Mouse (Mus musculus) limb, embryonic 12.5 days (tissue): ENCODE measurements around the gene Syn3. TPM values are rescaled to one million over a fixed set of nuclear protein-coding genes. Genes with fewer than 3 reads are reported as not detected.

ENCODE experiments used
- ATAC-seq: fragments of 200-750 bp; cut with Nextera tagmentation; 2 replicates; pipeline ENCODE4 v1.8.0; 2017; ENCODE audit warnings: low read depth, moderate TSS enrichment; ENCODE audit not compliant: insufficient number of reproducible peaks, insufficient read depth, low FRiP score, low TSS enrichment
- H3K27ac ChIP-seq: fragments of 300-500 bp; sonication (generic); 2 replicates; pipeline ENCODE4 v1.5.1; 2016; ENCODE audit warnings: mild to moderate bottlenecking, moderate library complexity
- H3K27me3 ChIP-seq: fragments of 300-500 bp; sonication (generic); 2 replicates; pipeline ENCODE4 v1.6.1; 2016; ENCODE audit warnings: mild to moderate bottlenecking, moderate library complexity
- H3K36me3 ChIP-seq: fragments of 300-500 bp; sonication (generic); 2 replicates; pipeline ENCODE4 v1.6.1; 2016; ENCODE audit warnings: mild to moderate bottlenecking, moderate library complexity
- H3K4me1 ChIP-seq: fragments of 300-500 bp; sonication (generic); replicated peaks from 2 replicates; pipeline ENCODE4 v1.6.1; 2016
- H3K4me2 ChIP-seq: fragments of 300-500 bp; sonication (generic); 2 replicates; pipeline ENCODE4 v1.6.1; 2016; ENCODE audit warnings: mild to moderate bottlenecking, moderate library complexity
- H3K4me3 ChIP-seq: fragments of 300-500 bp; sonication (generic); replicated peaks from 2 replicates; pipeline ENCODE4 v1.5.1; 2016; ENCODE audit warnings: mild to moderate bottlenecking
- H3K9ac ChIP-seq: fragments of 300-500 bp; sonication (generic); replicated peaks from 2 replicates; pipeline ENCODE4 v1.6.1; 2016; ENCODE audit warnings: mild to moderate bottlenecking, moderate library complexity
- H3K9me3 ChIP-seq: fragments of 300-500 bp; sonication (generic); 2 replicates; pipeline ENCODE4 v1.6.1; 2016; ENCODE audit warnings: mild to moderate bottlenecking, moderate library complexity
- WGBS: fragments of 180-500 bp; shearing (Covaris S2); methylation state at CpG from one replicate; pipeline ENCODE4 v1.1.7; 2016; 5-methylcytosine and 5-hydroxymethylcytosine counted together
- polyA plus RNA-seq: library from polyadenylated mRNA; unstranded; fragments of >200 nt; fragmentation: Nextera tagmentation; extraction: Ambion mirVana; gene quantifications from 2 replicates; pipeline ENCODE4 v1.2.1, GENCODE M21; 2016

Syn3 gene
- polyA plus RNA-seq, 1 experiment from 2014 or later = 4.1 TPM

DNA sequence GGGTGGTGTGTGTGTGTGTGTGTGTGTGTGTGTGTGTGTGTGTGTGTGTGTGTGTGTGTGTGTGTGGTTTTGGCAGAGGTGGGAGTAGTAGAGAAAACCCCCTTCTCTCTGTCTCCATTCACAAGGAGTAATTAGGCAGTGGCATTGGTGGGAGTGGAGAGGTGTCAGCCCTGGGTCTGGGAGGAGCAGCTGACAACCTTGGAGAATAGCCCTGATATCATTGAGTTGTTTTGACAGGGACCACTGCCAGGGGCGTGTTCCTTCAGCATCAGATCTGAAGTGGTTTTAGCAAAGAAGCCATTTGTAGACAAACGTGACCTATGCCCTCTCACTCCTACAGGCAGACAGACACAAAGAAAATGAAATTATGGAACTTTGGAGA, 195.2 kb downstream of the Syn3 start:
- WGBS = 92% methylated on average over 2 of the region's 2 CpGs
- Histone ChIP-seq H3K27me3 (no peaks in the 10 kb centered on the region), H3K4me2 (peak overlapping the region; percentile 85), H3K9ac (no peak overlapping the region; the same call in 1 of the 2 replicates), H3K4me3 (peak overlapping the region; percentile 66), H3K36me3 (peaks cover 28% of the 10 kb centered on the region), H3K9me3 (no peaks in the 10 kb centered on the region), H3K27ac (0 out of 2 replicates have a peak overlapping the region, but pooled peaks have one; percentile 1), H3K4me1 (peaks cover 40% of the 10 kb centered on the region)
- no peak for ATAC-seq

GRCm38 (mm10) chr10:86302761-86303494, 195.8 kb downstream of the Syn3 start:
- Histone ChIP-seq H3K27me3 (no peaks in the 10 kb centered on the region; the same call in 1 of the 2 replicates), H3K27ac (peak overlapping the region; percentile 1; the same call in 1 of the 2 replicates), H3K4me1 (peaks cover 40% of the 10 kb centered on the region), H3K4me2 (peak overlapping the region; percentile 85), H3K36me3 (peaks cover 22% of the 10 kb centered on the region), H3K9me3 (no peaks in the 10 kb centered on the region), H3K9ac (no peak overlapping the region; the same call in 1 of the 2 replicates), H3K4me3 (peak overlapping the region; percentile 66)
- no peak for ATAC-seq
- WGBS = 22% methylated on average over 8 of the region's 8 CpGs

GRCm38 (mm10) chr10:86302318-86302648, 196.4 kb downstream of the Syn3 start:
- Histone ChIP-seq H3K4me1 (peaks cover 40% of the 10 kb centered on the region), H3K27me3 (no peaks in the 10 kb centered on the region; the same call in 1 of the 2 replicates), H3K27ac (peak overlapping the region; percentile 82), H3K36me3 (peaks cover 16% of the 10 kb centered on the region), H3K9me3 (no peaks in the 10 kb centered on the region), H3K4me3 (peak overlapping the region; percentile 66), H3K9ac (peak overlapping the region; percentile 84), H3K4me2 (peak overlapping the region; percentile 85)
- WGBS = 61% methylated on average over 4 of the region's 4 CpGs
- ATAC-seq = no peak

DNA sequence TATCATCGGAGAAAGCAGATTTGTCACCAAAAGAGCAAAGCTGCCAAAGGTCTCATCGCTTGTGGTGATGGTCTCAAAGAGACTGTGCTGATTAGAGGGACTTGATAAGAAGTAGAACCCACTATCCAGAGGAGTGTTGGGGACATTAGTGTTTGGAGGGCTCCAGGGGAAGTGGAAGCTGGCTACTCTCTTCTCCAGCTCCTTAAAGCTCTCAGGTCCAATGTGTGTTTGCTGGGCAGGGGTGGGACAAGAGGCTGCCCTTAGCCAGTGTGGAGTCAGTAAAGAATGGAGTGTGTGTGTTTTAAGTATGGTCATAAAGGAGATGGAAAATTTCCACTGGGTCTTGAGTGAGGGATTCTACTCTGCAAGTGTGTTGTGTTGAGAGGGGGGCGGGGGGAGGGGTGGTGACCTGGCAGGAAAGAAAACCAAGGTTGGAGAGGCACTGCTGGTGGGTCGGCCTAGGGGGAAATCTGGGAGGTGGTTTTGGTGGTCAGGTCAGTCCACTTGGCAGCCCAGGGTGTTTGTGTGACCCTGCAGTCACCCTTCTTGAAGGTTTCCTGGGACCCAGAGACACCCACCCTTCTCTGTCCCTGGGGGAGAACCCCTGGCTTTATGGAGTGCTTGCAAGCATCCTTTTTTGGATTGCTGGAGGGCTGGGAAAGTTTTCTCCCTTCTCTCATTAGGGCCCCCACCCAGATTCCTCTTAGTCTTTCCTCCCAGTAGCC, 196.9 kb downstream of the Syn3 start:
- peaks cover 40% of the 10 kb centered on the region for H3K4me1 ChIP-seq
- H3K9ac ChIP-seq = peak overlapping the region; percentile 84
- 13% methylated on average over 4 of the region's 4 CpGs for WGBS
- peaks cover 10% of the 10 kb centered on the region; the same call in 1 of the 2 replicates for H3K36me3 ChIP-seq
- no peaks in the 10 kb centered on the region for H3K9me3 ChIP-seq
- no peaks in the 10 kb centered on the region; the same call in 1 of the 2 replicates for H3K27me3 ChIP-seq
- H3K4me2 ChIP-seq = peak overlapping the region; percentile 85
- peak overlapping the region; percentile 82 for H3K27ac ChIP-seq
- H3K4me3 ChIP-seq = peak overlapping the region; percentile 66
- ATAC-seq = no peak

DNA sequence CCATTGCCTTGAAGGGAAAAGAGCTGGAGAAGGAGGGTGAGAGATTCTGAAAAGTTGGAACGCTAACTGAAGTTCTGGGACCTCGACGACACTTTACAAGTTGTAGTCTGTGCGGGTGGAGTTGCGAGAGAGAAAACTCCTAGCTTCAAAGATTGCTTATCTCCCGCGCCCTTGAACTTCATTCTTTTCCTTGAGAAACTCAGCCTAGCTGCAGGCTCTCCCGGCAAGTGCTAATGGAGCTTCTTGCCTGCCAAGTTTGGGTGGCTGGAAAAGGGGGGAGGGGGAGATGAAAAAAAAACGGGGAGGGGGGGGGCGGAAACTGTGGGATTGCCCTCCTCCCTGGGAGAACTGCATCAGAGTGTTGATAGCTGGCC, 197.6 kb downstream of the Syn3 start:
- H3K36me3 ChIP-seq = peaks cover 4% of the 10 kb centered on the region; the same call in 1 of the 2 replicates
- H3K27me3 ChIP-seq = no peaks in the 10 kb centered on the region; the same call in 1 of the 2 replicates
- 2% methylated on average over 9 of the region's 10 CpGs for WGBS
- no peaks in the 10 kb centered on the region for H3K9me3 ChIP-seq
- peak overlapping the region; percentile 85 for H3K4me2 ChIP-seq
- peaks cover 45% of the 10 kb centered on the region for H3K4me1 ChIP-seq
- ATAC-seq = no peak
- peak overlapping the region; percentile 82 for H3K27ac ChIP-seq
- H3K4me3 ChIP-seq = peak overlapping the region; percentile 66
- H3K9ac ChIP-seq = peak overlapping the region; percentile 84

- peak; percentile 77 for ATAC-seq
- Histone ChIP-seq H3K36me3 (no peaks in the 10 kb centered on the region; the same call in 1 of the 2 replicates), H3K27ac (peak within 1 kb of the TSS; percentile 82), H3K4me1 (peaks cover 51% of the 10 kb centered on the region), H3K4me2 (peak within 1 kb of the TSS; percentile 85), H3K4me3 (peak within 1 kb of the TSS; percentile 66), H3K27me3 (no peaks in the 10 kb centered on the region; the same call in 1 of the 2 replicates), H3K9me3 (no peaks in the 10 kb centered on the region), H3K9ac (peak within 1 kb of the TSS; percentile 84)
- WGBS = 1% methylated on average over 65 of the region's 65 CpGs
Observed at GRCm38 (mm10) chr10:86300293-86301116, 198.2 kb downstream of the Syn3 start, which contains the start of gene Timp3. Gene Timp3, plus strand, starts transcription at chr10:86300372.

DNA sequence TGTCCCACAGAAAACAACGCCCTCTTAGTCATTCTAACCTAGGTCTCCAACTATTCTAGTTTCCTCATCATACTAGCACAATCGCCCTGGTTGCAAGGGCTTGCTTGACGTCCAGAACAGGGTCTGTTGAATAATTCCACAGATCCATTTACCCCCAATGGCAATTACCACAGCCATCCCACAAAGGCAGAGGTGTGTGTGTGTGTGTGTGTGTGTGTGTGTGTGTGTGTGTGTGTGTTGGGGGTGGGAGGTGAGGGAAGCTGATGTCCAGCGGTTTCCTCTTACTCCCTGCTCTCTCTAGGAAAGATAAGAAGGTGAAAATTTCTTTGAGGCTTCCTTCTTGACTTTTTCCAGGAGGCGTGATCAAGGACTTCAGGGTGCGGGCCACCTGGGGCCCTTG, 198.9 kb downstream of the Syn3 start:
- 0 out of 2 replicates have a peak overlapping the region, but pooled peaks have one; percentile 59 for H3K27ac ChIP-seq
- peaks cover 57% of the 10 kb centered on the region for H3K4me1 ChIP-seq
- 34% methylated on average over 6 of the region's 6 CpGs for WGBS
- no peak for ATAC-seq
- peak overlapping the region; percentile 85 for H3K4me2 ChIP-seq
- H3K4me3 ChIP-seq = peak overlapping the region; percentile 66
- H3K9me3 ChIP-seq = no peaks in the 10 kb centered on the region
- peak overlapping the region; percentile 84 for H3K9ac ChIP-seq
- H3K27me3 ChIP-seq = no peaks in the 10 kb centered on the region; the same call in 1 of the 2 replicates
- H3K36me3 ChIP-seq = no peaks in the 10 kb centered on the region; the same call in 1 of the 2 replicates

DNA sequence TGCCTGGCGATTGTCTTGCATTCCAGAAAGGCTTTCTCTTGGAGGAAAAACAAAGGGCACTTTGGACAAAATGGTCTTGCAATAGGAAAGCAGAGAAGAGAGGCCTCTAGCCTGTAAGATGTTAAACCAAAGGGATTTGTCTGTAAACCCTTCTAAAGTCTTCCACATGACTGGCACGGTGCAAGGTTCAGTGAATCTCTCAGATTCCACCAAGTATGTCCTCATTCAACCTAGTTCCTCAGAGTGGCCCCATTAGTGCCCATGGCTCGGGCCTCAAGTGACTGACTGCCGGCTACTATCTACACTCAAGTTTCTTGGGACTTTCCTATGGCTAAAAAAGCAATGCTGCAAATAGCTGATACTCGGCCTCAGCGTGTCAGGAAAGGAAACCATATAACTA, 200.4 kb downstream of the Syn3 start:
- Histone ChIP-seq H3K36me3 (no peaks in the 10 kb centered on the region), H3K4me1 (peaks cover 56% of the 10 kb centered on the region), H3K27me3 (no peaks in the 10 kb centered on the region; the same call in 1 of the 2 replicates), H3K27ac (no peak overlapping the region), H3K9me3 (no peaks in the 10 kb centered on the region), H3K9ac (no peak overlapping the region), H3K4me3 (no peak overlapping the region), H3K4me2 (no peak overlapping the region)
- 82% methylated on average over 6 of the region's 6 CpGs for WGBS
- no peak for ATAC-seq

- H3K27me3 ChIP-seq = no peaks in the 10 kb centered on the region; the same call in 1 of the 2 replicates
- peaks cover 46% of the 10 kb centered on the region for H3K4me1 ChIP-seq
- H3K9me3 ChIP-seq = no peaks in the 10 kb centered on the region
- WGBS = 92% methylated on average over 2 of the region's 2 CpGs
- no peaks in the 10 kb centered on the region for H3K36me3 ChIP-seq
- ATAC-seq = no peak
- no peak overlapping the region for H3K4me2 ChIP-seq
- H3K27ac ChIP-seq = no peak overlapping the region
- no peak overlapping the region for H3K4me3 ChIP-seq
- no peak overlapping the region for H3K9ac ChIP-seq
Observed at GRCm38 (mm10) chr10:86297307-86297706, 201.4 kb downstream of the Syn3 start.

DNA sequence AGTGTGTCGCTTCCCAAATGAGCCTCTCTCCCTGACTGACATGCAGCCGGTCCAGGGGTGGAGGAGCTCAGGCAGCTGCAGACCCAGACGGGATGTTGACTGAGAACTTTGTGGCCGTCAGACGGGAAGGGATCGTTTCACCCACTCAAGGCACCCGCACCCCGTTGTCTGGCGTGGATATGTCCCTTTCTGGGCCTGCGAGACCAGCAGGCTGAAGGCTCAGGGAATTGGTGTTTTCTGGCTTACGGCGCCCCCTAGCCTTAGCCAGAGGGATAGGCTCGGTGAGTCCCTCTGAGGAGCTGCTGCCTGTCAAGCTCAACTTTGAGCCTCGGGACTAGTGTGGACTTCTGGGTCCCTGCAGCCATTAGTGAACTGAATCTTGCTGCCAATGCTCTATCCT, 202.6 kb downstream of the Syn3 start:
- Histone ChIP-seq H3K27me3 (no peaks in the 10 kb centered on the region; the same call in 1 of the 2 replicates), H3K36me3 (no peaks in the 10 kb centered on the region), H3K9me3 (no peaks in the 10 kb centered on the region), H3K4me3 (peak overlapping the region; percentile 26), H3K9ac (peak overlapping the region; percentile 37; the same call in 1 of the 2 replicates), H3K4me2 (peak overlapping the region; percentile 60), H3K27ac (peak overlapping the region; percentile 98), H3K4me1 (peaks cover 35% of the 10 kb centered on the region)
- under 1% methylated on average over 14 of the region's 14 CpGs for WGBS
- peak; percentile 5; the same call in 1 of the 2 replicates for ATAC-seq
